Mouse (Mus musculus) small intestine, adult 2 months (tissue): Measurements from ENCODE around the gene Samd4b. TPM values are rescaled to one million over a fixed set of nuclear protein-coding genes. Genes with fewer than 3 reads are reported as not detected.

ENCODE experiments used
- H3K27ac ChIP-seq: fragments of 200-500 bp; 2 replicates; pipeline ENCODE4 v1.5.1; 2012; ENCODE audit warnings: low read depth, low read length, control low read depth, inconsistent platforms; ENCODE audit not compliant: insufficient read depth
- H3K27me3 ChIP-seq: fragments of 200-500 bp; 2 replicates; pipeline ENCODE4 v1.6.1; 2012; ENCODE audit warnings: mild to moderate bottlenecking, moderate library complexity, low read length, inconsistent platforms; ENCODE audit not compliant: control insufficient read depth, insufficient read depth
- H3K36me3 ChIP-seq: fragments of 200-500 bp; 2 replicates; pipeline ENCODE4 v1.6.1; 2012; ENCODE audit warnings: mild to moderate bottlenecking, low read length, control low read depth, inconsistent platforms; ENCODE audit not compliant: control insufficient read depth, insufficient read depth
- H3K4me1 ChIP-seq: fragments of 200-500 bp; 2 replicates; pipeline ENCODE4 v1.6.1; 2012; ENCODE audit warnings: low read length, inconsistent platforms, mixed read lengths; ENCODE audit not compliant: control insufficient read depth, insufficient read depth, insufficient read length
- H3K4me3 ChIP-seq: fragments of 200-500 bp; 2 replicates; pipeline ENCODE4 v1.5.1; 2012; ENCODE audit warnings: low read depth, mild to moderate bottlenecking, control low read depth, inconsistent platforms, low read length, moderate library complexity
- CTCF ChIP-seq: fragments of 200-500 bp; IDR thresholded peaks from 2 replicates; pipeline ENCODE4 v1.5.1; 2012; ENCODE audit warnings: low read depth, mild to moderate bottlenecking, control low read depth, inconsistent platforms, low read length, moderate library complexity, mixed read lengths; ENCODE audit not compliant: insufficient replicate concordance, insufficient read length; ENCODE audit errors: extremely low read depth
- POLR2A ChIP-seq: fragments of 200-500 bp; IDR thresholded peaks from 2 replicates; pipeline ENCODE4 v1.6.1; 2012; ENCODE audit warnings: low read depth, mild to moderate bottlenecking, control low read depth, inconsistent platforms, low read length, moderate library complexity
- WGBS: fragments of 180-500 bp; shearing (Covaris S2); methylation state at CpG from one replicate; pipeline ENCODE4 v1.1.7; 2018; 5-methylcytosine and 5-hydroxymethylcytosine counted together
- polyA plus RNA-seq: library from polyadenylated mRNA; depleted of rRNA; stranded (reverse); fragments of >200 nt; gene quantifications from 2 replicates; pipeline ENCODE4 v1.2.3, GENCODE M21; 2012

Samd4b gene
- polyA plus RNA-seq, 1 experiment, result 82.0 TPM

DNA sequence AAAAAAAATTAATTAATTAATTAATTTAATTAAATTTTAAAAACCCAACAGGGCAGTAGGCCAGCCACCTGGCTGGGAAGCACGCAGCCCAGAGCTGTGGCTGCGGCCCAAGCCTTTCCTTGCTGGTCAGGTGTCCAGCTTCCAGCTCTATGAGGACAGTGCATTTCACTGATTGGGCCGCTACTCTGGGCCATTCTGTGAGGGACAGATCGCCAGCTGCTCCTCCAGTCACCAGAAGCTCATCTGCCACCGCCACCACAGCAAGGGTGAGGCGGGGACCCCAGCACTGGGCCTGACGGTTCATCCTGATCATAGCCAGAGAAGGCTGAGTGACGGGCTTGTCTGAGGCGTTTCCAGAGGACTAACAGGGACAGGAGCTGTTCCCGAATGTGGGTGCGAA lies 36.0 kb downstream of the Samd4b start:
- Histone ChIP-seq H3K27ac (no peak overlapping the region), H3K4me3 (no peak overlapping the region), H3K36me3 (peaks cover 75% of the 10 kb centered on the region), H3K4me1 (no peaks in the 10 kb centered on the region), H3K27me3 (no peaks in the 10 kb centered on the region)
- WGBS, result 93% methylated on average over 11 of the region's 11 CpGs
- no peak for TF ChIP-seq POLR2A

DNA sequence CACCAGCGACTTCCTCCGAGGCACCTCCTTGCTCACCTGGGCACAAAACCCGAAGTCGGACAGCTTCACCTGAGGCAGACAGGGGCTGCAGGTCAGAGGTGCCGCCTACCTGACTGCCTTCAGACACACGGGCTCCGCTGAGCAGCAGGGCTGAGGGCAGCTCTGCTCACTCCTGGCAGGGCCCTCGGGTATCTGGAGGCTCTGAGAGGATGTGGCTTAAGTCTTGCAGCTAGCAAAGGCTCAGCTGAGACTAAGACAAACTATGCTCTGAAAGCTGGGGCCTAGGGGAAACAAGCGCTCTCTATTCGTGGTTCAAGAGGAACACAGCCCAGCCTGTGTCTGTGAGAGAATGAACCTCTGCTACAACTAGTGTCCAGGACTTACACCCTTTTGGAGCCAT lies 37.1 kb downstream of the Samd4b start:
- Histone ChIP-seq H3K36me3 (peaks cover 64% of the 10 kb centered on the region), H3K27me3 (no peaks in the 10 kb centered on the region), H3K4me3 (no peak overlapping the region), H3K27ac (no peak overlapping the region), H3K4me1 (peaks cover 3% of the 10 kb centered on the region)
- WGBS, result 89% methylated on average over 10 of the region's 10 CpGs
- TF ChIP-seq CTCF, result no peak
- TF ChIP-seq POLR2A, result no peak

DNA sequence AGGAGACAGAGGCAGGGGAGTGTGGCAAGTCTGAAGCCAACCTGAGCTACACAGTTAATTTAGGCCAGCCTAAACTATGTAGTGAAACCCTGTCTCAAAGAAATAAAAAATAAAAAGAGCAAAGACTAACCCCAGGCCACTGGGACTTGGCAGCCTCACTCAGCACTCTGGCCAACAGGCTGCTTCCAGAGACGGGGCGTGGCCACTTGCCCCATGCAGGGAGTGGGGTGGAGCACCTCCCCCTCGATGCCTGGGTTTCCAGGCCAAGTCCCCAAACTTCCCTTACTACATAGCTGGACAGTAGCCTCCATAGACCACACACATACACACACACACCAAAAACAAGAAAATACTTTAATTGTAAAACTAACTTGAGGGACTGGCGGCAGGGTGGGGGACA lies 39.5 kb downstream of the Samd4b start:
- Histone ChIP-seq H3K4me3 (no peak overlapping the region), H3K4me1 (peaks cover 3% of the 10 kb centered on the region), H3K27ac (no peak overlapping the region), H3K27me3 (no peaks in the 10 kb centered on the region), H3K36me3 (peaks cover 45% of the 10 kb centered on the region)
- no peak for TF ChIP-seq CTCF
- 40% methylated on average over 4 of the region's 4 CpGs for WGBS

DNA sequence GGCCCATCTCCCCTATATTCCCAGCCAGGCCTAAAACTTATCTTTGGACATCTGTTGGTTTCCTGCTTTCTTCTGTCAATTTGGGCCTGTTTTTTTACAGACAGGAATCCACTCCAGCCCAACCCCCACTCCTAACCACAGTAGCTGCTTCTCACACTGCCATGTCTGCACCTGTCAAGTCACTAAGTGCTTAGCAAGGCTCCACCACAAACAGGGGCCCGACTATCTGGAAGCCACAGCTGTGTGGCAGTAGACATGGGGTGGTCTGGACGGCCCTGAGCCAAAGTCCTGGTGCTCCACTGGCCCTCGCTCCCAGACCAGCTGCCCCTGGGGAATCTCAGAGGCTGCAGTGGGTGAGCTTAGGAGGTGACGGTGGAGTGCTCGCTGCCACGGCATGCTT lies 40.2 kb downstream of the Samd4b start:
- TF ChIP-seq CTCF, result no peak
- TF ChIP-seq POLR2A, result no peak
- Histone ChIP-seq H3K36me3 (peaks cover 37% of the 10 kb centered on the region), H3K27ac (no peak overlapping the region), H3K4me1 (peaks cover 3% of the 10 kb centered on the region), H3K27me3 (no peaks in the 10 kb centered on the region), H3K4me3 (no peak overlapping the region)
- 78% methylated on average over 6 of the region's 6 CpGs for WGBS

DNA sequence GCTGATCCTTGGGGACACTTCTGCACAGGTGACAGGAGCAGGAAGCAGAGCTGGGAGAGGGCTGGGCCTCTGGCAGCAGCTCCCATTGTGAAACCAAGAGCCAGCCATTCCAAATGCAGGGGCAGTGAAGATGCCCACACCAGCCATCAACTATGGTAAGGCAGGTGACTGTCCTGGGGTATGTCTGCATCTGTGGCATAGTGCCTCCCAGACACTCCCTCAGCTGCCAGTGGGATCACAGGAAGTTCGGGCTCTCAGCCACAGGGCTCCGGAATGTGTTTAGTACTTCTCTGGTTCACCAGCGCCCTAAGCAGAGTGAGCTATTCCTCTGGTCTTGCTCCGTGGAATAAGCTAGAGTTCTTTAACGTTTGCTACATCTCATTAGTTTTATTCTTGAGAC lies 40.9 kb downstream of the Samd4b start:
- 68% methylated on average over 5 of the region's 5 CpGs for WGBS
- no peak overlapping the region for H3K4me3 ChIP-seq
- H3K36me3 ChIP-seq, result peaks cover 31% of the 10 kb centered on the region
- H3K4me1 ChIP-seq, result peaks cover 3% of the 10 kb centered on the region
- H3K27me3 ChIP-seq, result no peaks in the 10 kb centered on the region
- TF ChIP-seq POLR2A (no peak), CTCF (no peak)
- no peak overlapping the region for H3K27ac ChIP-seq

DNA sequence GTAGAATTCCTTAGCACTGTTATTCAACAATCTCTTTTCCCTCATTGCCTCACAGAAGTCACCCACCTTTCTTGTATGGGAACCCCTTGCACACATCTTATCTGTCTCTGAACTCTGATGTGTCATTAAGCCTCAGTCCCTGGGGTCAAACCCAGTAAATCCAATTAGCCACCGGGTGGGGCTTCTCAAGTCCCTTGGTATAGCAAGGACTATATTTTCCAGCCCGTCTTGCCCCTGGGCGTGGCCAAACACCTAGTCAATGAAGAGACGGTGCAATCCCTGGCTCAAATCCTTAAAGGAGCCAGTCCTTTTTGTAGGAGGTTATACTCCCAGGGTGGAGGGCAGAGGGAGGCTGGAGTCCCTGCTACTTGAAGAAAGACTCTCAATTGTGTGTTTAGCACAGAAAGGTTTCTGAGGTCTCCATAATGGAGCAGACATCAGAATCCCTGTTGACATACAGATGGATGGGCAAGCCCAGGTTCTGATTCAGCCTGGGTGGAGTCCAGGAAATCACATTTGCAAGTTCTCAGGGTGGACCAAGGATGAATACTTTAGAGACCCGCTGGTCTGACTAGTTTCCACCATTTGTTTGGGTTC lies 41.9 kb downstream of the Samd4b start:
- TF ChIP-seq POLR2A (no peak), CTCF (no peak)
- H3K36me3 ChIP-seq, result peaks cover 25% of the 10 kb centered on the region
- no peak overlapping the region for H3K27ac ChIP-seq
- WGBS, result 12% methylated on average over 5 of the region's 5 CpGs
- H3K4me1 ChIP-seq, result peaks cover 3% of the 10 kb centered on the region
- H3K27me3 ChIP-seq, result no peaks in the 10 kb centered on the region
- H3K4me3 ChIP-seq, result no peak overlapping the region

DNA sequence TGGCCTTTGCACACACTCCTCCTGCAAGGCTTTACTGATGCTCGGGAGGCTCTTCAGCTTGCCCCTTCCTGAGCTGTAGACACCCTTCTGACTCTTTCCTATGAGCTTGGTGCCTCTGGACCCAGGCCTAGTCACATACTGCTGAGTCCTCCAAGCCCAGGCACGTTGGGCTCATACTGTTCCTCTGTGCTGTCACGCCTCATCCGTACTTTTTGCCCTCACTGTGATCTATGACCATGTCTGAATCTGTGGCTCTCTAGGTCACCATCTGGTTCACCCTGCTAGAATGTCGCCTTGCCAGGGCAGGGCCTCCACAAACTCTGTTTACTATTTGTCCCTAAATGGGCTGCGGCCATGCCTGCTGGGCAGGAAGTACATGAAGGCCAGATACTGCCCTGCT lies 44.9 kb downstream of the Samd4b start:
- Histone ChIP-seq H3K27ac (no peak overlapping the region), H3K4me1 (peaks cover 3% of the 10 kb centered on the region), H3K36me3 (peaks cover 3% of the 10 kb centered on the region; the same call in 1 of the 2 replicates), H3K4me3 (no peak overlapping the region), H3K27me3 (no peaks in the 10 kb centered on the region)
- WGBS, result 80% methylated on average over 6 of the region's 6 CpGs
- no peak for TF ChIP-seq CTCF
- TF ChIP-seq POLR2A, result no peak

DNA sequence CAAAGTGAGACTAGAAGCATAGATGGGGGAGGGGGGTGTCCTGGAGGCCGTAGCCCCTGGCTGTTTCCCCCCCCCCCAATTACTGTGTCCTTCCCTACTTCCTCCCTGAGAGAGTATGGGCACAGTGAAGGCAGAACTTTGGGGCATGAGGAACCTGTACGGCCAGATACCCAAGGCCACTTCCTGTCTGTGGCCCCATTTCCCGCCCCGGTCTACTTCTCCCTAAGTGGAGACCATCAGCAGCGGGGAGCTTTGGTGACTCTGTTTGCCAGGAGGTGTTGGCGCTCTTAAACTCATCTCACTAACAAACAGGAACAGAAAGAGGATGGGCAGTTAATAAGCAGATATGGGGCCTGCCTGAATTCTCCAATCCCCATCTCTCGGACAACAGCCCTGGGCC lies 50.3 kb downstream of the Samd4b start:
- peaks cover 18% of the 10 kb centered on the region for H3K27me3 ChIP-seq
- H3K4me1 ChIP-seq, result peaks cover 4% of the 10 kb centered on the region
- no peak for TF ChIP-seq POLR2A
- TF ChIP-seq CTCF, result no peak
- H3K4me3 ChIP-seq, result no peak overlapping the region
- no peaks in the 10 kb centered on the region for H3K36me3 ChIP-seq
- H3K27ac ChIP-seq, result no peak overlapping the region
- 62% methylated on average over 7 of the region's 7 CpGs for WGBS
